Mouse (Mus musculus): ENCODE results near the gene Eif4e3. TPM values are rescaled to one million over a fixed set of nuclear protein-coding genes. Genes with fewer than 3 reads are reported as not detected.

Eif4e3 gene
- polyA plus RNA-seq, 1 experiment from 2014 or later, result 14.3 TPM

DNA sequence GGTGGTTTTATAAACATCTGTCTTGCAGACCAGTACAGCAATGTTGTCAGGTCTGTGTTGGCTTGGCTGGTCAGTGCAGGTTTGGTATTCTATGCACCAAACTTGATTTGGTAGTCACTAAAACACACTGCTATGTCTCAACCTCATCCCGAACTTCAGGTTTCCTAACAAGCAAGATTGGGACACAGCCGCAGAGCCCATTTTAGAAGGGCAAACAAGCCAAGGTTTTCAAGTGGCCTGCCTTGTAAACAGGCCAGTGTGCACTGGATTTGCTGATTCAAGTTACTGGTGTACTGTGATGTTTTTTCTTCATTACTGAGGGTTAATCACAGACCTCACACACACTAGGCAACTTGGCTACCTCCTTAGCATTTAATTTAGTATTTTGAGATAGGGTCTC, 10.5 kb downstream of the Eif4e3 start:
- WGBS, result 94% methylated on average over 2 of the region's 2 CpGs
- Histone ChIP-seq H3K4me2 (replicated peaks) (no peak overlapping the region), H3K27ac (no peak overlapping the region), H3K36me3 (no peaks in the 10 kb centered on the region), H3K9me3 (no peaks in the 10 kb centered on the region), H3K4me3 (no peak overlapping the region), H3K9ac (no peak overlapping the region), H3K4me1 (peaks cover 13% of the 10 kb centered on the region), H3K27me3 (replicated peaks) (no peaks in the 10 kb centered on the region)
- ATAC-seq (ENCODE audit: low FRiP score, low read depth), result no peak

GRCm38 (mm10) chr6:99655488-99655887, 11.1 kb downstream of the Eif4e3 start:
- Histone ChIP-seq H3K27me3 (replicated peaks) (no peaks in the 10 kb centered on the region), H3K9ac (no peak overlapping the region), H3K36me3 (no peaks in the 10 kb centered on the region), H3K27ac (no peak overlapping the region), H3K9me3 (no peaks in the 10 kb centered on the region), H3K4me2 (replicated peaks) (no peak overlapping the region), H3K4me1 (peaks cover 10% of the 10 kb centered on the region), H3K4me3 (no peak overlapping the region)
- 68% methylated on average over 7 of the region's 7 CpGs for WGBS
- no peak for ATAC-seq (ENCODE audit: low FRiP score, low read depth)

DNA sequence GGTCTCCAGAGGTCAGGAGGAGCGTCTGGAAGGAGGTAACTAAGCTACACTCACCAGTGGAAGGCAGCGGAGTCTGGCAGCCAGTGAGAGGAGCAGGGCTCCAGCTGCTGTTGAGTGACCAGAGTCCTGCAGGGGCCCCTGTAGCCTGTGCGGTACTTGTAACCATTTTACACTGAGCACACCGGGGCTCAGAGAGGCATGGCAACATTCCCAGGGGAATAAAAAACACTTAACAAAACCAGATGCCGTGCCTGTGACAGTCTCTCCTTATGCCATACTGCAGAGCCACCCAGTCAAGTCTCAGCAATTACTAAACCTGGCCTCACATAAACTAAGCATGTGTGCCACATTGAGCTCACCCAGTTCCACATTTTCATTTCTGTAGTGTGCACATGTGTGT, 12.2 kb downstream of the Eif4e3 start:
- no peak overlapping the region for H3K27ac ChIP-seq
- 53% methylated on average over 5 of the region's 5 CpGs for WGBS
- H3K36me3 ChIP-seq, result no peaks in the 10 kb centered on the region
- no peak overlapping the region for H3K4me2 ChIP-seq (replicated peaks)
- H3K9me3 ChIP-seq, result no peaks in the 10 kb centered on the region
- H3K4me1 ChIP-seq, result peaks cover 6% of the 10 kb centered on the region; the same call in 1 of the 2 replicates
- H3K4me3 ChIP-seq, result no peak overlapping the region
- no peak for ATAC-seq (ENCODE audit: low FRiP score, low read depth)
- H3K27me3 ChIP-seq (replicated peaks), result no peaks in the 10 kb centered on the region
- no peak overlapping the region for H3K9ac ChIP-seq

DNA sequence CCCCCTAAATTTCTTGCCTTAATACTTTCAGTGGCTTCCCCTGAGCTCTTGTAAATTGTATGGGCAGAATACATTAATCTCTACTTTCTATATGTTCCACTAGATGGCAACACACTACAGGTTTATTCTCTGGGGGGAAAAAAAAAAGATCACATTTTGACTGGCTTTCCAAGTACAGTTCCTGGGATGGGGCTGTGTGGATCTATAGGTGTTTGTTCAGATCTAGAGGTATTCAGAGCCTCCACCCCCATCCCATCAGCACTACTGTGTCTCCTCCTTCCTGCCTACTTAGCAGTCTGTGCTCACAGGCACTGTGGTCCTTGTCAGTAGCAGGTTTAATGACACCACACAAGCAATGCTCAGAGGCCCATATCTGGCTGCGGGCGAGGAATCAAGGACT, 14.2 kb downstream of the Eif4e3 start:
- H3K4me2 ChIP-seq (replicated peaks), result no peak overlapping the region
- no peaks in the 10 kb centered on the region for H3K27me3 ChIP-seq (replicated peaks)
- H3K9me3 ChIP-seq, result no peaks in the 10 kb centered on the region
- H3K36me3 ChIP-seq, result no peaks in the 10 kb centered on the region; the same call in 1 of the 2 replicates
- no peak overlapping the region for H3K4me3 ChIP-seq
- 85% methylated on average over 2 of the region's 2 CpGs for WGBS
- H3K9ac ChIP-seq, result no peak overlapping the region
- peaks cover 6% of the 10 kb centered on the region; the same call in 1 of the 2 replicates for H3K4me1 ChIP-seq
- 0 out of 2 replicates have a peak, but pooled peaks have one; percentile 13 for ATAC-seq (ENCODE audit: low FRiP score, low read depth)
- H3K27ac ChIP-seq, result no peak overlapping the region

- Histone ChIP-seq H3K4me2 (replicated peaks) (no peak overlapping the region), H3K4me3 (no peak overlapping the region), H3K27ac (no peak overlapping the region), H3K9me3 (no peaks in the 10 kb centered on the region), H3K4me1 (peaks cover 6% of the 10 kb centered on the region; the same call in 1 of the 2 replicates), H3K36me3 (peaks cover 4% of the 10 kb centered on the region; the same call in 1 of the 2 replicates), H3K27me3 (replicated peaks) (no peaks in the 10 kb centered on the region), H3K9ac (no peak overlapping the region)
- 58% methylated on average over 2 of the region's 2 CpGs for WGBS
- no peak for ATAC-seq (ENCODE audit: low FRiP score, low read depth)
Observed at GRCm38 (mm10) chr6:99649307-99649706, 17.3 kb downstream of the Eif4e3 start.

GRCm38 (mm10) chr6:99646344-99646743, 20.2 kb downstream of the Eif4e3 start:
- no peak for ATAC-seq (ENCODE audit: low FRiP score, low read depth)
- Histone ChIP-seq H3K4me2 (replicated peaks) (no peak overlapping the region), H3K4me1 (0 out of 2 replicates have a peak, but pooled peaks cover 4% of the 10 kb centered on the region), H3K9me3 (no peaks in the 10 kb centered on the region), H3K36me3 (peaks cover 4% of the 10 kb centered on the region; the same call in 1 of the 2 replicates), H3K4me3 (no peak overlapping the region), H3K27me3 (replicated peaks) (no peaks in the 10 kb centered on the region), H3K9ac (no peak overlapping the region), H3K27ac (no peak overlapping the region)
- WGBS, result 60% methylated on average over 10 of the region's 10 CpGs

DNA sequence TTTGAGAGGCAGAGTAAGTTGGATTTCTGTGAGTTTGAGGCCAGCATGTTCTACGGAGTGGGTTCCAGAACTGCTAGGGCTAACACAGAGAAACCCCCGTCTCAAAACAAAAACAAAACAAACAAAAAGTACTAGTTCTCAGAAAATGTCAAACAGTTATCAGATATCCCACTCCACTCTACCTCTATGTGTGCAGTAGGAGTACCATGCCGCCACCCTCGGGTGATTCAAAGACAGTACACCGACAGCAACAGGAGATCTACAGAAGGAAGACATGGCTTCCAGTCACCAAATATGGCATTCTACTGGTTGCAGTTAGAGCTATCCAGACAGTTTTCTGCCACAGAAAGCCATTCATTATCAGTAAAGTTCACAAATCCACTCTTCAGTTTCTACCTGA, 21.7 kb downstream of the Eif4e3 start:
- Histone ChIP-seq H3K9ac (no peak overlapping the region), H3K27me3 (replicated peaks) (no peaks in the 10 kb centered on the region), H3K4me1 (0 out of 2 replicates have a peak, but pooled peaks cover 4% of the 10 kb centered on the region), H3K27ac (no peak overlapping the region), H3K9me3 (no peaks in the 10 kb centered on the region), H3K4me3 (no peak overlapping the region), H3K36me3 (peaks cover 4% of the 10 kb centered on the region; the same call in 1 of the 2 replicates), H3K4me2 (replicated peaks) (no peak overlapping the region)
- no peak for ATAC-seq (ENCODE audit: low FRiP score, low read depth)
- 91% methylated on average over 5 of the region's 5 CpGs for WGBS

- no peaks in the 10 kb centered on the region for H3K9me3 ChIP-seq
- WGBS, result 84% methylated on average over 5 of the region's 5 CpGs
- ATAC-seq (ENCODE audit: low FRiP score, low read depth), result no peak
- H3K4me2 ChIP-seq (replicated peaks), result no peak overlapping the region
- no peak overlapping the region for H3K4me3 ChIP-seq
- no peak overlapping the region for H3K27ac ChIP-seq
- H3K4me1 ChIP-seq, result 0 out of 2 replicates have a peak, but pooled peaks cover 4% of the 10 kb centered on the region
- H3K9ac ChIP-seq, result no peak overlapping the region
- H3K27me3 ChIP-seq (replicated peaks), result no peaks in the 10 kb centered on the region
- peaks cover 4% of the 10 kb centered on the region; the same call in 1 of the 2 replicates for H3K36me3 ChIP-seq
Observed at GRCm38 (mm10) chr6:99644386-99644785, 22.2 kb downstream of the Eif4e3 start.

DNA sequence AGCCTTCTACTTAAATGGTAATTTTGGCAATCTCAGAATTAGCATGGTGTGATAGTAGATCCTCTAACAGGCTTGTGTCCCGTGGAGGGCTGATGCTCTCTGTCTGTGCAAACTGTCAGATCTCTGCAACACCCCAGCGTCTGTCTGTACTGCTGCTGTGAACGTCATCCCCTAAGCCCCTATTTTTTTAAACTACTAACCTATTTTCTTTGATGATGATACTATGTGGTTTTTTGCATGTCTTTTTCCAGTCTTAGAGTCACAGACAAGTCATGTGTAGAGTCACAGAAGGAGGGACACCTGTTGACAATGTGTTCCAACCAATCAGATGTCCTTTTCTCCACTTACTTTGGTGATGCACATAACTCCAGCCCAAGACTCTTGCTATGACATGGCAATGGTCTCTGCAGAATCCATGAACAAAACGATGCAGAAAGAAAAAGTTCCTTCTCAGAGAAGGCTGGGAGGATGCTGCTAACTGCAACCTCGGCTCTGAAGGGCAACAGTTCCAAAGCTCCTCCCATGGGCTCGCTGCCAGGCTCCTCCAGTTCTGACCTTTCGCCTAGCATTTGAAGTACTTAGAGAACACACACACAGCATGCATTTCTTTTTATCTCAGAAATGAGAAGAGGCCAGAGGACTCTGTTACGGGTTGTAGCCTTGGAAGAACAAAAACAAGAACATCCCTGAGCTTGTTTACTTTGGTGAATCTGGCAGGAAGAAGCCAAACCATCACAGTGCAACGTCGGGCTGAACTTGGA, 23.0 kb downstream of the Eif4e3 start:
- WGBS, result 71% methylated on average over 10 of the region's 10 CpGs
- no peak overlapping the region for H3K9ac ChIP-seq
- no peak overlapping the region for H3K27ac ChIP-seq
- H3K4me2 ChIP-seq (replicated peaks), result no peak overlapping the region
- peaks cover 4% of the 10 kb centered on the region; the same call in 1 of the 2 replicates for H3K36me3 ChIP-seq
- H3K4me1 ChIP-seq, result 0 out of 2 replicates have a peak, but pooled peaks cover 4% of the 10 kb centered on the region
- ATAC-seq (ENCODE audit: low FRiP score, low read depth), result no peak
- H3K4me3 ChIP-seq, result no peak overlapping the region
- no peaks in the 10 kb centered on the region for H3K27me3 ChIP-seq (replicated peaks)
- H3K9me3 ChIP-seq, result no peaks in the 10 kb centered on the region

DNA sequence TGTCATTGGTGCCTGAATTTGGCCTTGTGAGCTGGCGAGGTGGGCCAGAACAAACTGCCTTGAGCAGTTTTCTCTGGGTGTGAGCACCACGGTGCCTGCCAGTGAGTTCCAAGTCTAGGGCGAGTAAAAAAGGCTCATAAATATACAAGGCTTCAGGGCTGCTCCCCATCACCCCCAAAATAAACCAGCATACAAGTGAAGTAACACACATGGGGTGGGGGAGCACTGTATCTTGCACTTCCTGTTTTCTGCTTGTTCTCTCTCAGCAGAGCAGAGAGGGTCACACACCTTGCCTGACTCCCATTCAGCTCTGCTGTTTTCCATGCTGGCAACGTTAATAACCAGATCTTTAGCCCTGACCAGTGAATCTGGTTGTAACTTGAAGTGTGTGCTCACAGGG, 29.1 kb downstream of the Eif4e3 start:
- Histone ChIP-seq H3K36me3 (no peaks in the 10 kb centered on the region; the same call in 1 of the 2 replicates), H3K4me2 (replicated peaks) (no peak overlapping the region), H3K4me3 (no peak overlapping the region), H3K9ac (no peak overlapping the region), H3K27ac (no peak overlapping the region), H3K4me1 (no peaks in the 10 kb centered on the region; the same call in 1 of the 2 replicates), H3K9me3 (no peaks in the 10 kb centered on the region), H3K27me3 (replicated peaks) (no peaks in the 10 kb centered on the region)
- ATAC-seq (ENCODE audit: low FRiP score, low read depth), result no peak
- WGBS, result 76% methylated on average over 4 of the region's 4 CpGs

- Histone ChIP-seq H3K4me2 (replicated peaks) (no peak overlapping the region), H3K27me3 (replicated peaks) (no peaks in the 10 kb centered on the region)
- no peak for ATAC-seq (ENCODE audit: low FRiP score, low read depth)
Observed at GRCm38 (mm10) chr6:99636801-99637200, 29.8 kb downstream of the Eif4e3 start.

DNA sequence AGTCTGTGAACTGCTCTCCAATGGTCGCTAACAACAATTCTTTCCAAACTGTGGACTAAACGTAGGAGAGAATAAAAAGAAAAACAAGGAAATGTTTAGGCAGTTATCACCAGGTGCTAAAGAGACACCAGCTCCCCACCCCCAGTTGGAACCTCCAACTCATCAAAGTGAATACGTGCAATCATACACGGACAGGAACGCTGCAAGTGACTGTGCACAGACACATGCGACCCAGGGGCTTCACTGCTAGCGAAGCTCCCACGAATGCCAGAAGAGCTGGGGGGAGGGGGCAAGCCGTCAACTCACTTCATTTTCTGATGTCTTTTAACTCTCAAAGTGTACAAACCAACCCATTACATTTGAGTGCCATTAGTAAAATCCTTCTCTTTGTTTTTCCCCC, 30.4 kb downstream of the Eif4e3 start:
- no peaks in the 10 kb centered on the region for H3K9me3 ChIP-seq
- no peaks in the 10 kb centered on the region for H3K27me3 ChIP-seq (replicated peaks)
- no peak overlapping the region for H3K27ac ChIP-seq
- no peak overlapping the region for H3K4me2 ChIP-seq (replicated peaks)
- no peak overlapping the region for H3K9ac ChIP-seq
- no peak overlapping the region for H3K4me3 ChIP-seq
- H3K4me1 ChIP-seq, result no peaks in the 10 kb centered on the region; the same call in 1 of the 2 replicates
- ATAC-seq (ENCODE audit: low FRiP score, low read depth), result no peak
- WGBS, result 59% methylated on average over 9 of the region's 9 CpGs
- peaks cover 5% of the 10 kb centered on the region; the same call in 1 of the 2 replicates for H3K36me3 ChIP-seq

More at GRCm38 (mm10) chr6:99636801-99637200, 29.8 kb downstream of the Eif4e3 start:
- 48% methylated on average over 8 of the region's 8 CpGs for WGBS
- Histone ChIP-seq H3K27ac (no peak overlapping the region), H3K9ac (no peak overlapping the region), H3K36me3 (peaks cover 5% of the 10 kb centered on the region; the same call in 1 of the 2 replicates), H3K9me3 (no peaks in the 10 kb centered on the region), H3K4me1 (no peaks in the 10 kb centered on the region; the same call in 1 of the 2 replicates), H3K4me3 (no peak overlapping the region)

Measured in neural tube, embryonic 12.5 days (tissue).